In genomic region chr12:4116132-4116531, GRCm38 (mm10) we compare ENCODE assay signal across 27 mouse cellular contexts. TPM values are rescaled to one million over a fixed set of nuclear protein-coding genes. Genes with fewer than 3 reads are reported as not detected.
DNase-seq lines count a peak whose midpoint lies in the region; ATAC-seq and TF ChIP-seq lines count a peak whose summit lies in the region.
"Had no signal": no experiment of that assay in that cellular context is flagged by ENCODE, and none has a peak within 500 bp of the region (broad histone marks: within the 10 kb centered on the region; RNA-seq: fewer than 3 reads in every experiment).

No protein-coding gene starts in this region.

- no peak for TF ChIP-seq POLR2A in heart, adult 2 months (IDR thresholded peaks at IDR 0.05; ENCODE audit: insufficient read depth, low read depth, low read length)

- intact Hi-C loops in heart, adult 2 months (cut with DNase I) = no loop called here

- no peak for TF ChIP-seq CTCF in heart, adult 2 months (IDR thresholded peaks at IDR 0.05)
- no peak for TF ChIP-seq CTCF in lung, embryonic 14.5 days (IDR thresholded peaks at IDR 0.05; ENCODE audit: low read depth)

- no peak overlapping the region for H3K4me2 ChIP-seq in heart, embryonic 16.5 days (ENCODE audit: low read depth, low read length)
- H3K4me2 ChIP-seq in lung, embryonic 14.5 days = no peak overlapping the region
- no peak overlapping the region for H3K4me2 ChIP-seq in intestine, embryonic 16.5 days (ENCODE audit: low read depth, low read length)
- H3K4me2 ChIP-seq in stomach, embryonic 16.5 days (ENCODE audit: low read depth, low read length) = no peak overlapping the region
- H3K4me2 ChIP-seq: forebrain, embryonic 15.5 days; heart, embryonic 15.5 days; limb, embryonic 15.5 days; midbrain, embryonic 13.5 days had no signal

- H3K4me3 ChIP-seq in heart, embryonic 16.5 days (ENCODE audit: low read length) = no peak overlapping the region
- H3K4me3 ChIP-seq in heart, adult 2 months = no peak overlapping the region
- H3K4me3 ChIP-seq in lung, embryonic 14.5 days (ENCODE audit: low read depth, low read length) = no peak overlapping the region
- H3K4me3 ChIP-seq in intestine, embryonic 16.5 days (ENCODE audit: low read length) = no peak overlapping the region
- no peak overlapping the region for H3K4me3 ChIP-seq in stomach, embryonic 16.5 days (replicated peaks; ENCODE audit: low read length)
- H3K4me3 ChIP-seq: embryonic facial prominence, embryonic 10.5 days; forebrain, embryonic 15.5 days; heart, embryonic 15.5 days; layer of hippocampus, adult 2 months; limb, embryonic 15.5 days; midbrain, embryonic 13.5 days had no signal

- no peaks in the 10 kb centered on the region for H3K36me3 ChIP-seq in heart, embryonic 16.5 days (ENCODE audit: control insufficient read depth, insufficient read depth)
- H3K36me3 ChIP-seq in heart, adult 2 months (ENCODE audit: control insufficient read depth, insufficient read depth, low read length) = no peaks in the 10 kb centered on the region
- no peaks in the 10 kb centered on the region for H3K36me3 ChIP-seq in lung, embryonic 14.5 days (ENCODE audit: insufficient read depth)
- no peaks in the 10 kb centered on the region for H3K36me3 ChIP-seq in intestine, embryonic 16.5 days (ENCODE audit: control insufficient read depth, insufficient read depth, low read length)
- H3K36me3 ChIP-seq in stomach, embryonic 16.5 days (ENCODE audit: control insufficient read depth, insufficient read depth, low read length) = no peaks in the 10 kb centered on the region
- H3K36me3 ChIP-seq: forebrain, embryonic 15.5 days; heart, embryonic 15.5 days; limb, embryonic 15.5 days; midbrain, embryonic 13.5 days had no signal

- H3K27ac ChIP-seq in heart, embryonic 16.5 days (ENCODE audit: low read length) = peak overlapping the region; percentile 37
- H3K27ac ChIP-seq in heart, adult 2 months = no peak overlapping the region
- H3K27ac ChIP-seq in lung, embryonic 14.5 days (ENCODE audit: low read depth) = 0 out of 2 replicates have a peak overlapping the region, but pooled peaks have one; percentile 12
- H3K27ac ChIP-seq in intestine, embryonic 16.5 days (ENCODE audit: low read length) = peak overlapping the region; percentile 47; the same call in 1 of the 2 replicates
- peak overlapping the region; percentile 62 for H3K27ac ChIP-seq in stomach, embryonic 16.5 days (ENCODE audit: low read length)
- H3K27ac ChIP-seq: embryonic facial prominence, embryonic 10.5 days; forebrain, embryonic 15.5 days; heart, embryonic 15.5 days; layer of hippocampus, adult 2 months; liver, embryonic 14.5 days; midbrain, embryonic 13.5 days had no signal

- no peaks in the 10 kb centered on the region for H3K79me2 ChIP-seq in heart, adult 2 months (replicated peaks; ENCODE audit: control insufficient read depth, insufficient read depth, low read length)

- peak; percentile 41 for ATAC-seq in heart, embryonic 16.5 days (replicated peaks; ENCODE audit: extremely low read depth, insufficient read depth, low FRiP score)
- ATAC-seq in lung, embryonic 14.5 days (ENCODE audit: insufficient read depth) = peak; percentile 44; the same call in 1 of the 2 replicates
- no peak; the same call in 1 of the 2 replicates for ATAC-seq in intestine, embryonic 16.5 days
- ATAC-seq in stomach, embryonic 16.5 days (ENCODE audit: insufficient read depth, low FRiP score) = no peak; the same call in 1 of the 2 replicates
- ATAC-seq: forebrain, embryonic 15.5 days; midbrain, embryonic 13.5 days; Patski had no signal

- H3K9ac ChIP-seq in heart, embryonic 16.5 days (ENCODE audit: low read length) = no peak overlapping the region
- H3K9ac ChIP-seq in heart, adult 2 months (ENCODE audit: low read depth, low read length) = no peak overlapping the region
- no peak overlapping the region for H3K9ac ChIP-seq in lung, embryonic 14.5 days
- H3K9ac ChIP-seq in intestine, embryonic 16.5 days (ENCODE audit: low read depth, low read length) = no peak overlapping the region
- no peak overlapping the region; the same call in 1 of the 2 replicates for H3K9ac ChIP-seq in stomach, embryonic 16.5 days (ENCODE audit: low read length)
- H3K9ac ChIP-seq: forebrain, embryonic 15.5 days; heart, embryonic 15.5 days; limb, embryonic 15.5 days; liver, embryonic 14.5 days; midbrain, embryonic 13.5 days had no signal

- no peaks in the 10 kb centered on the region for H3K27me3 ChIP-seq in heart, embryonic 16.5 days (ENCODE audit: control insufficient read depth, insufficient read depth, low read length)
- no peaks in the 10 kb centered on the region for H3K27me3 ChIP-seq in heart, adult 2 months (ENCODE audit: control insufficient read depth, insufficient read depth, low read length)
- no peaks in the 10 kb centered on the region for H3K27me3 ChIP-seq in lung, embryonic 14.5 days (ENCODE audit: insufficient read depth, low read length)
- H3K27me3 ChIP-seq in intestine, embryonic 16.5 days (replicated peaks; ENCODE audit: control insufficient read depth, insufficient read depth, low read length) = no peaks in the 10 kb centered on the region
- no peaks in the 10 kb centered on the region for H3K27me3 ChIP-seq in stomach, embryonic 16.5 days (ENCODE audit: control insufficient read depth, insufficient read depth, low read length)
- H3K27me3 ChIP-seq: CH12.LX; forebrain, embryonic 15.5 days; heart, embryonic 15.5 days; limb, embryonic 15.5 days; midbrain, embryonic 13.5 days; Patski had no signal

- peaks cover 6% of the 10 kb centered on the region; the same call in 1 of the 2 replicates for H3K4me1 ChIP-seq in heart, embryonic 16.5 days (ENCODE audit: control insufficient read depth, insufficient read depth, low read length)
- H3K4me1 ChIP-seq in heart, adult 2 months (ENCODE audit: control insufficient read depth, insufficient read depth, low read length) = no peaks in the 10 kb centered on the region
- no peaks in the 10 kb centered on the region for H3K4me1 ChIP-seq in lung, embryonic 14.5 days (ENCODE audit: insufficient read depth)
- no peaks in the 10 kb centered on the region; the same call in 1 of the 2 replicates for H3K4me1 ChIP-seq in intestine, embryonic 16.5 days (ENCODE audit: control insufficient read depth, insufficient read depth, low read length)
- H3K4me1 ChIP-seq in stomach, embryonic 16.5 days (ENCODE audit: control insufficient read depth, insufficient read depth, low read length) = peaks cover 13% of the 10 kb centered on the region; the same call in 1 of the 2 replicates
- H3K4me1 ChIP-seq: embryonic facial prominence, embryonic 10.5 days; forebrain, embryonic 15.5 days; midbrain, embryonic 13.5 days had no signal

- TF ChIP-seq EP300 in heart, adult 2 months (IDR thresholded peaks at IDR 0.05; ENCODE audit: insufficient read depth, low read depth, low read length) = no peak

- DNase-seq in heart, adult 2 months = no peak
- DNase-seq in lung, embryonic 14.5 days = peak; percentile 27
- DNase-seq in lung, postnatal 14 days = no peak
- DNase-seq in spleen, postnatal 14 days (ENCODE audit: low spot score in 2 of 2) = no peak
- DNase-seq: adrenal gland, postnatal 36 days; cerebellum, adult 11-12 months; cerebellum, postnatal 10 days; gastrocnemius, postnatal 14 days; heart, adult 11 months; kidney, adult 9 months; kidney, postnatal 25 days; layer of hippocampus, postnatal 36 days; right cerebral cortex, postnatal 14 days; thymus, postnatal 25 days had no signal

- 34% methylated on average over 9 of the region's 9 CpGs for WGBS in heart, embryonic 16.5 days
- WGBS in heart, adult 2 months = 48% methylated on average over 9 of the region's 9 CpGs
- 54% methylated on average over 9 of the region's 9 CpGs for WGBS in lung, embryonic 14.5 days
- WGBS in intestine, embryonic 16.5 days = 54% methylated on average over 9 of the region's 9 CpGs
- 51% methylated on average over 9 of the region's 9 CpGs for WGBS in stomach, embryonic 16.5 days

- no peaks in the 10 kb centered on the region for H3K9me3 ChIP-seq in heart, embryonic 16.5 days (replicated peaks; ENCODE audit: control insufficient read depth, low read length)
- no peaks in the 10 kb centered on the region for H3K9me3 ChIP-seq in lung, embryonic 14.5 days (ENCODE audit: low read depth, low read length)
- no peaks in the 10 kb centered on the region for H3K9me3 ChIP-seq in intestine, embryonic 16.5 days (ENCODE audit: control insufficient read depth, low read length)
- H3K9me3 ChIP-seq in stomach, embryonic 16.5 days (replicated peaks; ENCODE audit: control insufficient read depth, low read length) = no peaks in the 10 kb centered on the region
- H3K9me3 ChIP-seq: embryonic facial prominence, embryonic 10.5 days; forebrain, embryonic 15.5 days; G1E; heart, embryonic 15.5 days; limb, embryonic 15.5 days; midbrain, embryonic 13.5 days had no signal

RNA-seq across cellular contexts. Expression of gene Adcy3, which starts 16.8 kb away (rescaled TPM):
- 4.4 and 5.0 TPM in 2 replicates for polyA plus RNA-seq in heart, embryonic 16.5 days (2015; fragmentation: Nextera tagmentation; extraction: Ambion mirVana)
- total RNA-seq in heart, adult 2 months (2021) = 1 to 10 TPM; 3.4 to 4.3 TPM
- 4.7 and 4.8 TPM in 2 replicates for polyA plus RNA-seq in heart, adult 2 months (2012; rRNA removed)
- 10.7 and 14.4 TPM in 2 replicates for polyA plus RNA-seq in lung, embryonic 14.5 days (2014; fragmentation: Nextera tagmentation; extraction: Ambion mirVana)
- polyA plus RNA-seq in intestine, embryonic 16.5 days (2015; fragmentation: Nextera tagmentation; extraction: Ambion mirVana) = 5.0 and 5.4 TPM in 2 replicates
- polyA plus RNA-seq in stomach, embryonic 16.5 days (2015; fragmentation: Nextera tagmentation; extraction: Ambion mirVana) = 7.7 and 8.7 TPM in 2 replicates
- polyA plus RNA-seq: G1E had no signal

RNA-seq across cellular contexts. Expression of gene Dnajc27, which starts 33.7 kb away (rescaled TPM):
- 8.0 and 8.1 TPM in 2 replicates for polyA plus RNA-seq in heart, embryonic 16.5 days (2015; fragmentation: Nextera tagmentation; extraction: Ambion mirVana)
- 1 to 10 TPM; 8.3 to 9.7 TPM for total RNA-seq in heart, adult 2 months (2021)
- 7.0 and 14.0 TPM in 2 replicates for polyA plus RNA-seq in heart, adult 2 months (2012; rRNA removed)
- polyA plus RNA-seq in lung, embryonic 14.5 days (2014; fragmentation: Nextera tagmentation; extraction: Ambion mirVana) = 8.0 and 8.7 TPM in 2 replicates
- 3.7 and 3.9 TPM in 2 replicates for polyA plus RNA-seq in intestine, embryonic 16.5 days (2015; fragmentation: Nextera tagmentation; extraction: Ambion mirVana)
- polyA plus RNA-seq in stomach, embryonic 16.5 days (2015; fragmentation: Nextera tagmentation; extraction: Ambion mirVana) = 5.7 and 6.1 TPM in 2 replicates

Comparison
In these comparisons a context has a peak if more than half of its experiments do, and no peak if none do; other contexts are left out.
1. ATAC-seq: peak in heart, embryonic 16.5 days (single experiment) and lung, embryonic 14.5 days (single experiment); none in intestine, embryonic 16.5 days (single experiment) and stomach, embryonic 16.5 days (single experiment).